Mouse (Mus musculus): Measurements from ENCODE around the gene Tbxas1.
A peak's percentile ranks its signal among the peaks of the same experiment; 100 is the strongest.

Gene Tbxas1

DNA sequence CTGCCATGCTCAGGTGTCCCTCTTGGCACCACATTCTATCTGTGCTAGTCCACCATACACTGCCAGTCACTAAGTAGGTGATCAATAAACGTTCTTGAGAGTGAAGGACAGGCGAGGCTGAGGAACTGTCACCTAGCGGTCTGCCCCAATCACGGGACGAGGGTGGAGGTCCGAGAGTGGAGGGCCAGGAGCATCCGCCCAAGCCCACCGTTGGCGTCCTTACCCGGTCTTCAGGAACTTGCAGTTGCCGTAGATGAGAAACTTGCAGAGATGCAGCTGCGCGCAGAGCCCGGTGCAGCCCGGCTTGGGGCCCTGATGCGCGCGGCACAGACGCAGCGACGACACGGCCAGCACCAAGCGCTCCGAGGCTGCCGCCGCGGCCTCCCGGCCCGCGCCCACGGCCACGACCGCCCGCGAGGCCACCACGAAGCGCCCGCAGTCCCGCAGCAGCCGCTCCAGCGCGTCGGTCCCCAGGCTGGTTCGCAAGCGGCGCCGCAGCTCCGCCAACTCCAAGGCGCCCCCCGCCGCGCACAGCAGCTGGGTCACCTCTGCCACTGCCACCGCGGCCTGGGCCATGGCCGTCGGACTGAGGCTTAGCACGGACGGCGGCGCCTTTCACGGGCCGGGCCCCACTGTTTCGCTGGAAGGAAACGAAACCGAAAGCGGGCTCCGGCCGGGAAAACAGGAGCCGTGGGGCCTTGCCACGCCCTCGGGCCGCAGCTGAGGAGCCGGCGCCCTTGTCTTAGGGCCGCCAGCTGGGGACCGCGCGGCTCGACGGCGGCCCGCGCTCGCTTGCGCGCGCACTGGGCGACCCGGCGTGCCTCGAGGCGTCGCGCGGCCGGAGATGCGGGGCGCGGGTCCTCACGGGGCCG is 242.6 kb downstream of the Tbxas1 start, which contains the start of gene Parp12:
Parp12 (minus strand) TSS at position 766 of the 872 bp plus-strand sequence.
- peak; percentile 51 to 66 for DNase-seq (ENCODE audit: low spot score in 2 of 2)

DNA sequence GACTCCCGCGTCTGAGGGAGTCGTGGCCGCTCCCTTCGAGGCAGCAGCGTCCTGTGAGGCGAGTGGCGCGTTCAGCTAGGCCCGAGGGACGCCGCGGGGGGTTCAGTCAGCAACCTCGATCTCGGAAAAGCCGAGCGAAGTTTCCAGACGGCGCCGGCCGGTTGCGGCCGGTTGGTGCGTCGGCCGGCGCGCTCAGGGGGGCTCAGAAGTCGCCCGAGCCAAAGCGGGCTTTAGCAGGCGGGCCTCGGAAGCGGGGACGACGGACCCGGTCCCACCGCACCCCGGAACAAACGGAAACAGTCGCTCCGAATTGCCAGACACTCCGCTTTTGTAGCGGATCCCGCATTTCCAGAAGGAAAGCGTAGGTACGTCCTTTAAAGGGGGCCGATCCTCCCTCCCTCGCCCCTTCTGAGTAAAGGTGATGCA is 243.3 kb downstream of the Tbxas1 start:
- no peak for DNase-seq (ENCODE audit: low spot score in 2 of 2)

DNA sequence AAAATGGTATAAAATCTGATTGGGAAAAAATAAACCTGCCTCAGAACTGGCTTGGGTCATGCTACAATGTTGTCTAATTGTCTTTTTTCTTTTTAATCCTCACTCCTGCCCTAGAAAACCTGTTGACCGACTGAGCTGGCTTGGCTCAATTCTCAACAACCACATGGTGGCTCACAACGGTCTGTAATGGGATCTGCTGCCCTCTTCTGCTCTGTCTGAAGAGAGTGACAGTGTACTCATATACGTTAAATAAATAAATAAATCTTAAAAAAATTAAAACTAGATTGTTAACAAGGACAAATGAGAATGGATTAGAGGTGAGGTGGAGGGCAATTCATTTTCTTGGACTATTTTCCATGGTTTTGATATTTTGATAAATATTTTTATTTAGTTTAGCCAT is 245.5 kb downstream of the Tbxas1 start:
- no peak for DNase-seq (ENCODE audit: low spot score in 2 of 2)

DNA sequence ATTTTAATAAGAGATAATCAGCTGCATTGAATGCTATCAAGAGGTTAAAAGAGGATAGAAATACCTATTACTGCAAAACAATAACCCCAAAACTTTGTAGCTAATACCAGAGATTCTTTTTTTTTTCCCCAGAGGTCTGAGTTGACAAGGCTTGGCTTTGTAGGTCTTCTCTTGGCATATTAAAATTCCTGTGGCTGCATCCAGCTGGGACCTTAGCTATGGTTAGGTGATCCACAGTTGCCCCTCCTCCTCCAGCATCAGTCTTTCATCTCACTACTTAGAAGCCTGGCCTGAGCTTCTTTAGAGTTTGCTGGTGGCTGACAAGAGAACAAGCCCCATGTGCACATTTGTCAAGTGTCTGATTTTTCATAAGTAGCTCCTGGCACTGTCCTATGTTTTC is 249.5 kb downstream of the Tbxas1 start:
- no peak for DNase-seq (ENCODE audit: low spot score in 2 of 2)

DNA sequence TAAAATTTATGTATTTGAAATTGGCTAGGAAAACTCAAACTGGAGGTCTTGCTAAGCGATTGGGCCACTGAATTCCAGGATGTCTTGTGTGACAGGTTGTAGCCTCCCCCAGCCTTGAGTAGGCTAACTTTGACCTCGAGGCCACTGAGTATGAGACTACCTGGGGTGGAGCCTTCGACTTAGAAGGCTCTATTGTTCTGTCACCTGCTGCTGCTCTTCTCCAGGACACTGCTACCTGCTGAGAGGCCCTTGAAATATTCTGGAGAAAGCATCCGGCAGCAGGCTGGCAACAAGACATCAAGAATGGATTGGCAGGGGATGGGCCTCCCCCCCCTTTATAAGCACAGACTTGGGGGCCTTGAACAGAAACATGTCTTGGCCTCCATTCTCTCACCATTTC is 256.3 kb downstream of the Tbxas1 start:
- DNase-seq (ENCODE audit: low spot score in 2 of 2), result no peak

DNA sequence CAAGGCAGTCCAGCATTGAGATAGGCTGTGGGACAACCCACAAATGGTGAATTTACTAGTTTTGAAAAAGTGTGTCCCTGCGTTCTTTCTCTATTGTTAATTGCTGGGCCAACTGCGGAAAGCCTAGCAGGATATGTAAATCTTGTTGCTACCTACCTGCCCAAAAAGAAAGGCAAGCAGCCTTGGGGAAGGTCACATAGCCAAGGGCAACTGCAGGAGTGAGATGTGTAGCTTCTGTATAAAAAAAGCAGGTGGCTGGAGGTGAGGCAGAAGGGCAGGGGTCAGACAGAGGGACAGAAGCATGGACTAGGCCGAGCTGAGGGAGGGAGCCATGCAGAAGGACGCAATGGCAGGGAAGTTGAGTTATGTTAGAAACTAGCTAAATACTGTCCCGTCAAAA is 257.4 kb downstream of the Tbxas1 start:
- no peak for DNase-seq (ENCODE audit: low spot score in 2 of 2)

Data from spleen, postnatal 36 days (tissue).